Mouse (Mus musculus) thymus, adult 2 months (tissue): ENCODE measurements at regions not wholly inside any gene's neighbourhood (a gene's known extent, or its start where the extent isn't known, plus 50 kb on each side); places are given as distances from the start of the nearest gene placed in this dataset.

Experiments
- DNase-seq: peaks from one replicate; pipeline ENCODE4 v3.0.0; 2021
- H3K27ac ChIP-seq: fragments of 200-500 bp; 2 replicates; pipeline ENCODE4 v1.5.1; 2012; ENCODE audit warnings: low read length, control low read depth; ENCODE audit not compliant: control insufficient read depth, insufficient read depth
- H3K27me3 ChIP-seq: fragments of 200-500 bp; 2 replicates; pipeline ENCODE4 v1.6.1; 2012; ENCODE audit warnings: mild to moderate bottlenecking, low read length, moderate library complexity, mixed read lengths; ENCODE audit not compliant: control insufficient read depth, insufficient read depth
- H3K36me3 ChIP-seq: fragments of 200-500 bp; 2 replicates; pipeline ENCODE4 v1.6.1; 2012; ENCODE audit warnings: mild to moderate bottlenecking, low read length, moderate library complexity; ENCODE audit not compliant: control insufficient read depth, insufficient read depth
- H3K4me1 ChIP-seq: fragments of 200-500 bp; replicated peaks from 2 replicates; pipeline ENCODE4 v1.6.1; 2012; ENCODE audit warnings: low read length; ENCODE audit not compliant: control insufficient read depth, insufficient read depth
- H3K4me3 ChIP-seq: fragments of 200-500 bp; 2 replicates; pipeline ENCODE4 v1.5.1; 2012; ENCODE audit warnings: mild to moderate bottlenecking, low read length, control low read depth, moderate library complexity; ENCODE audit not compliant: control insufficient read depth, insufficient read depth
- CTCF ChIP-seq: fragments of 200-500 bp; IDR thresholded peaks from 2 replicates; pipeline ENCODE4 v1.5.1; 2012; ENCODE audit warnings: mild to moderate bottlenecking, control low read depth, low read length, moderate library complexity, borderline replicate concordance; ENCODE audit not compliant: control insufficient read depth, poor library complexity, insufficient read depth; ENCODE audit errors: extremely low read depth
- POLR2A ChIP-seq: fragments of 200-500 bp; IDR thresholded peaks from 2 replicates; pipeline ENCODE4 v1.6.1; 2012; ENCODE audit warnings: mild to moderate bottlenecking, low read length, control low read depth, moderate library complexity; ENCODE audit not compliant: control insufficient read depth, poor library complexity, insufficient read depth; ENCODE audit errors: extremely low read depth
- WGBS: fragments of 180-500 bp; shearing (Covaris S2); methylation state at CpG from one replicate; pipeline ENCODE4 v1.1.7; 2018; 5-methylcytosine and 5-hydroxymethylcytosine counted together

- H3K4me1 ChIP-seq: no peaks in the 10 kb centered on the region
- H3K4me3 ChIP-seq: no peak overlapping the region
- no peaks in the 10 kb centered on the region for H3K36me3 ChIP-seq
- 45% methylated on average over 9 of the region's 9 CpGs for WGBS
- H3K27ac ChIP-seq: no peak overlapping the region
- TF ChIP-seq CTCF: no peak
- no peak for TF ChIP-seq POLR2A
- no peaks in the 10 kb centered on the region for H3K27me3 ChIP-seq
- DNase-seq: no peak
Measured at GRCm38 (mm10) chr9:52234775-52235174, 66.4 kb upstream of the Zc3h12c start.

- no peaks in the 10 kb centered on the region for H3K27me3 ChIP-seq
- no peaks in the 10 kb centered on the region for H3K36me3 ChIP-seq
- TF ChIP-seq POLR2A (no peak), CTCF (no peak)
- no peak overlapping the region for H3K27ac ChIP-seq
- 13% methylated on average over 9 of the region's 9 CpGs for WGBS
- no peaks in the 10 kb centered on the region for H3K4me1 ChIP-seq
- H3K4me3 ChIP-seq: no peak overlapping the region
- DNase-seq: no peak
Measured at GRCm38 (mm10) chr9:52229589-52229988, 61.2 kb upstream of the Zc3h12c start.

GRCm38 (mm10) chr9:52225646-52226045 lies 57.3 kb upstream of the Zc3h12c start:
- H3K27ac ChIP-seq: no peak overlapping the region
- no peak overlapping the region for H3K4me3 ChIP-seq
- no peaks in the 10 kb centered on the region for H3K27me3 ChIP-seq
- no peak for DNase-seq
- H3K4me1 ChIP-seq: no peaks in the 10 kb centered on the region
- no peaks in the 10 kb centered on the region for H3K36me3 ChIP-seq
- whole genome bisulfite sequencing: 87% methylated on average over 3 of the region's 3 CpGs
- no peak for TF ChIP-seq POLR2A
- TF ChIP-seq CTCF: no peak

- 88% methylated on average over 7 of the region's 7 CpGs for WGBS
- H3K4me1 ChIP-seq: no peaks in the 10 kb centered on the region
- no peaks in the 10 kb centered on the region for H3K27me3 ChIP-seq
- H3K4me3 ChIP-seq: no peak overlapping the region
- no peak for TF ChIP-seq CTCF
- no peaks in the 10 kb centered on the region for H3K36me3 ChIP-seq
- DNase-seq: no peak
- H3K27ac ChIP-seq: no peak overlapping the region
Measured at GRCm38 (mm10) chr9:52223509-52224113, 55.2 kb upstream of the Zc3h12c start.
